Mouse (Mus musculus) midbrain, embryonic 13.5 days (tissue): ENCODE measurements around the gene Cdh10. TPM values are rescaled to one million over a fixed set of nuclear protein-coding genes. Genes with fewer than 3 reads are reported as not detected.

Source experiments
- ATAC-seq: fragments of 200-750 bp; cut with Nextera tagmentation; 2 replicates; pipeline ENCODE4 v1.8.0; 2017; ENCODE audit warnings: mild to moderate bottlenecking, moderate TSS enrichment, moderate library complexity
- H3K27ac ChIP-seq: fragments of 300-500 bp; sonication (generic); 2 replicates; pipeline ENCODE4 v1.5.1; 2015; ENCODE audit warnings: inconsistent platforms, mild to moderate bottlenecking, moderate library complexity
- H3K27me3 ChIP-seq: fragments of 300-500 bp; sonication (generic); 2 replicates; pipeline ENCODE4 v1.6.1; 2015; ENCODE audit warnings: mild to moderate bottlenecking, inconsistent platforms
- H3K36me3 ChIP-seq: fragments of 300-500 bp; sonication (generic); 2 replicates; pipeline ENCODE4 v1.6.1; 2015; ENCODE audit warnings: mild to moderate bottlenecking, inconsistent platforms
- H3K4me1 ChIP-seq: fragments of 300-500 bp; sonication (generic); replicated peaks from 2 replicates; pipeline ENCODE4 v1.6.1; 2015; ENCODE audit warnings: inconsistent platforms
- H3K4me2 ChIP-seq: fragments of 300-500 bp; sonication (generic); replicated peaks from 2 replicates; pipeline ENCODE4 v1.6.1; 2015; ENCODE audit warnings: moderate library complexity, mild to moderate bottlenecking, inconsistent platforms
- H3K4me3 ChIP-seq: fragments of 300-500 bp; sonication (generic); replicated peaks from 2 replicates; pipeline ENCODE4 v1.5.1; 2015; ENCODE audit warnings: mild to moderate bottlenecking, inconsistent platforms
- H3K9ac ChIP-seq: fragments of 300-500 bp; sonication (generic); replicated peaks from 2 replicates; pipeline ENCODE4 v1.6.1; 2015; ENCODE audit warnings: mild to moderate bottlenecking, inconsistent platforms
- H3K9me3 ChIP-seq: fragments of 300-500 bp; sonication (generic); 2 replicates; pipeline ENCODE4 v1.6.1; 2016; ENCODE audit warnings: mild to moderate bottlenecking, inconsistent platforms
- WGBS: fragments of 180-500 bp; shearing (Covaris S2); methylation state at CpG from one replicate; pipeline ENCODE4 v1.1.7; 2015; 5-methylcytosine and 5-hydroxymethylcytosine counted together
- polyA plus RNA-seq: library from polyadenylated mRNA; unstranded; fragments of >200 nt; fragmentation: Nextera tagmentation; extraction: Ambion mirVana; gene quantifications from 2 replicates; pipeline ENCODE4 v1.2.1, GENCODE M21; 2015

Gene Cdh10
- polyA plus RNA-seq, result 13.1 and 13.4 TPM in 2 replicates

GRCm38 (mm10) chr15:18818185-18818973 is at the start of gene Cdh10:
Gene Cdh10, plus strand, starts transcription at chr15:18818947.
- peak; percentile 95 for ATAC-seq
- Histone ChIP-seq H3K4me3 (peak within 1 kb of the TSS; percentile 46), H3K36me3 (no peaks in the 10 kb centered on the region), H3K27me3 (no peaks in the 10 kb centered on the region), H3K27ac (peak within 1 kb of the TSS; percentile 73), H3K4me2 (peak within 1 kb of the TSS; percentile 63), H3K9ac (peak within 1 kb of the TSS; percentile 60), H3K4me1 (peaks cover 13% of the 10 kb centered on the region), H3K9me3 (no peaks in the 10 kb centered on the region)
- under 1% methylated on average over 24 of the region's 24 CpGs for WGBS

- ATAC-seq, result no peak
- no peaks in the 10 kb centered on the region for H3K36me3 ChIP-seq
- no peak overlapping the region for H3K9ac ChIP-seq
- H3K4me2 ChIP-seq, result no peak overlapping the region
- H3K9me3 ChIP-seq, result no peaks in the 10 kb centered on the region
- no peaks in the 10 kb centered on the region for H3K27me3 ChIP-seq
- no peaks in the 10 kb centered on the region for H3K4me1 ChIP-seq
- H3K4me3 ChIP-seq, result no peak overlapping the region
- no peak overlapping the region for H3K27ac ChIP-seq
- 79% methylated on average over 4 of the region's 4 CpGs for WGBS
These were observed 9.5 kb upstream of the Cdh10 start for GRCm38 (mm10) chr15:18809148-18809827.

GRCm38 (mm10) chr15:18817707-18818106 is 1.0 kb upstream of the Cdh10 start:
- no peak overlapping the region for H3K27ac ChIP-seq
- no peaks in the 10 kb centered on the region for H3K9me3 ChIP-seq
- H3K4me2 ChIP-seq, result peak overlapping the region; percentile 63
- no peak overlapping the region for H3K9ac ChIP-seq
- no peaks in the 10 kb centered on the region for H3K27me3 ChIP-seq
- H3K36me3 ChIP-seq, result no peaks in the 10 kb centered on the region
- no peak for ATAC-seq
- peaks cover 13% of the 10 kb centered on the region for H3K4me1 ChIP-seq
- peak overlapping the region; percentile 46 for H3K4me3 ChIP-seq
- 70% methylated on average over 3 of the region's 3 CpGs for whole genome bisulfite sequencing

- WGBS, result 16% methylated on average over 3 of the region's 3 CpGs
- ATAC-seq, result no peak
These were observed 1.5 kb downstream of the Cdh10 start for GRCm38 (mm10) chr15:18820226-18820625.

GRCm38 (mm10) chr15:18821114-18821756 is 2.5 kb downstream of the Cdh10 start:
- WGBS, result 27% methylated on average over 10 of the region's 10 CpGs
- peaks cover 13% of the 10 kb centered on the region for H3K4me1 ChIP-seq
- H3K4me3 ChIP-seq, result peak overlapping the region; percentile 46
- no peak overlapping the region for H3K9ac ChIP-seq
- H3K4me2 ChIP-seq, result peak overlapping the region; percentile 63
- H3K9me3 ChIP-seq, result no peaks in the 10 kb centered on the region
- H3K27me3 ChIP-seq, result no peaks in the 10 kb centered on the region
- no peaks in the 10 kb centered on the region for H3K36me3 ChIP-seq
- peak; percentile 65 for ATAC-seq
- no peak overlapping the region for H3K27ac ChIP-seq

More at GRCm38 (mm10) chr15:18820226-18820625, 1.5 kb downstream of the Cdh10 start:
- peak overlapping the region; percentile 63 for H3K4me2 ChIP-seq
- H3K9ac ChIP-seq, result peak overlapping the region; percentile 60
- peak overlapping the region; percentile 61 for H3K27ac ChIP-seq
- no peaks in the 10 kb centered on the region for H3K27me3 ChIP-seq
- peak overlapping the region; percentile 46 for H3K4me3 ChIP-seq
- no peaks in the 10 kb centered on the region for H3K36me3 ChIP-seq
- H3K9me3 ChIP-seq, result no peaks in the 10 kb centered on the region
- peaks cover 13% of the 10 kb centered on the region for H3K4me1 ChIP-seq

GRCm38 (mm10) chr15:18823420-18823819 is 4.7 kb downstream of the Cdh10 start:
- Histone ChIP-seq H3K27ac (no peak overlapping the region), H3K27me3 (no peaks in the 10 kb centered on the region), H3K9ac (no peak overlapping the region), H3K9me3 (no peaks in the 10 kb centered on the region), H3K36me3 (no peaks in the 10 kb centered on the region), H3K4me3 (no peak overlapping the region), H3K4me2 (no peak overlapping the region), H3K4me1 (peaks cover 13% of the 10 kb centered on the region)
- WGBS, result 85% methylated on average over 2 of the region's 2 CpGs
- ATAC-seq, result no peak

GRCm38 (mm10) chr15:18832263-18832662 is 13.5 kb downstream of the Cdh10 start:
- Histone ChIP-seq H3K27me3 (no peaks in the 10 kb centered on the region), H3K36me3 (no peaks in the 10 kb centered on the region), H3K4me2 (no peak overlapping the region), H3K27ac (no peak overlapping the region), H3K4me1 (no peaks in the 10 kb centered on the region), H3K4me3 (no peak overlapping the region), H3K9me3 (no peaks in the 10 kb centered on the region), H3K9ac (no peak overlapping the region)
- ATAC-seq, result peak; percentile 78
- 21% methylated on average over 4 of the region's 4 CpGs for WGBS

- Histone ChIP-seq H3K27ac (no peak overlapping the region), H3K4me1 (no peaks in the 10 kb centered on the region), H3K9ac (no peak overlapping the region), H3K27me3 (no peaks in the 10 kb centered on the region), H3K4me2 (no peak overlapping the region), H3K9me3 (no peaks in the 10 kb centered on the region), H3K4me3 (no peak overlapping the region), H3K36me3 (no peaks in the 10 kb centered on the region)
- 85% methylated on average over 2 of the region's 2 CpGs for WGBS
- ATAC-seq, result no peak
These were observed 23.0 kb downstream of the Cdh10 start for GRCm38 (mm10) chr15:18841769-18842168.

GRCm38 (mm10) chr15:18844807-18845206 is 26.1 kb downstream of the Cdh10 start:
- WGBS, result 50% methylated on average over 5 of the region's 5 CpGs
- Histone ChIP-seq H3K27ac (no peak overlapping the region; the same call in 1 of the 2 replicates), H3K4me2 (no peak overlapping the region), H3K4me3 (no peak overlapping the region), H3K9ac (no peak overlapping the region), H3K36me3 (no peaks in the 10 kb centered on the region), H3K9me3 (peaks cover 2% of the 10 kb centered on the region; the same call in 1 of the 2 replicates), H3K4me1 (no peaks in the 10 kb centered on the region), H3K27me3 (no peaks in the 10 kb centered on the region)
- 0 out of 2 replicates have a peak, but pooled peaks have one; percentile 34 for ATAC-seq

- no peaks in the 10 kb centered on the region for H3K36me3 ChIP-seq
- no peak overlapping the region for H3K9ac ChIP-seq
- peaks cover 2% of the 10 kb centered on the region; the same call in 1 of the 2 replicates for H3K9me3 ChIP-seq
- H3K27me3 ChIP-seq, result no peaks in the 10 kb centered on the region
- no peak overlapping the region for H3K27ac ChIP-seq
- WGBS, result 82% methylated on average over 2 of the region's 2 CpGs
- no peak for ATAC-seq
- no peak overlapping the region for H3K4me3 ChIP-seq
- H3K4me2 ChIP-seq, result no peak overlapping the region
- no peaks in the 10 kb centered on the region for H3K4me1 ChIP-seq
These were observed 31.8 kb downstream of the Cdh10 start for GRCm38 (mm10) chr15:18850497-18850896.

- Histone ChIP-seq H3K4me1 (no peaks in the 10 kb centered on the region), H3K4me3 (no peak overlapping the region), H3K4me2 (no peak overlapping the region), H3K9ac (no peak overlapping the region), H3K9me3 (no peaks in the 10 kb centered on the region), H3K36me3 (no peaks in the 10 kb centered on the region), H3K27me3 (no peaks in the 10 kb centered on the region), H3K27ac (no peak overlapping the region)
- ATAC-seq, result no peak
- 60% methylated on average over 2 of the region's 2 CpGs for WGBS
These were observed 39.4 kb downstream of the Cdh10 start for GRCm38 (mm10) chr15:18858135-18858534.

GRCm38 (mm10) chr15:18869871-18870270 is 51.1 kb downstream of the Cdh10 start:
- Histone ChIP-seq H3K9me3 (no peaks in the 10 kb centered on the region), H3K36me3 (no peaks in the 10 kb centered on the region), H3K4me3 (no peak overlapping the region), H3K27me3 (no peaks in the 10 kb centered on the region), H3K27ac (no peak overlapping the region), H3K4me2 (no peak overlapping the region), H3K4me1 (no peaks in the 10 kb centered on the region), H3K9ac (no peak overlapping the region)
- WGBS, result 94% methylated on average over 2 of the region's 2 CpGs
- ATAC-seq, result no peak
